Mouse (Mus musculus): Measurements from ENCODE around the gene Gm960.

GRCm38 (mm10) chr19:4578799-4579198, 119.7 kb downstream of the Gm960 start:
- TF ChIP-seq CTCF (IDR thresholded peaks at IDR 0.05; ENCODE audit: low read depth) (no peak), EP300 (IDR thresholded peaks at IDR 0.05; ENCODE audit: low read depth) (no peak)

All from liver, embryonic 14.5 days (tissue).